8 mouse cellular contexts compared by ENCODE assay signal in the genomic region with DNA sequence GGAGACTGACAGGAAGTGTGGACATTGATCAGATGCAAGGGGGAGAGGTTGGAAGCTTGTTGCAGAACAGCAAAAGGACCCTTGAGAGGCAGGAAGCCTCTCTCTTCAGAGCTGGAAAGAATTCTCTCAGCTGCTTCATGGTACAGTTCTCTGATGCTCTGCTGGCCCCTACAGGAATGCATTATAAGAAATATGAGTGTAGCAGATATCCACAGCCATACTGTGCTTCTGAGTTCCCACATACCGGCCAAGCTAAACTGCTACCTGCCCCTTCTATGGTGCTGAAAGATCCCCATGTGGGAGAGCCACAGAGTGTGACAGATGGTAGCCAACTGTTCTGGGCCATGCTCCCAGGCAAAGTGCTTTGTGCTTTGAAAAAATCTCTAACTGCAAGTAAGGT.
DNase-seq lines count a peak whose midpoint lies in the region; ATAC-seq and TF ChIP-seq lines count a peak whose summit lies in the region.

No protein-coding gene starts in this region.

- no peak overlapping the region for H3K4me3 ChIP-seq in forebrain, postnatal 0 days (ENCODE audit: low read depth, low read length)
- no peak overlapping the region for H3K4me3 ChIP-seq in midbrain, embryonic 11.5 days (ENCODE audit: low read depth, low read length)

- ATAC-seq in activated CD4-positive, CD25-positive, alpha-beta regulatory T cell, adult 4 months: peak; percentile 36
- ATAC-seq in forebrain, postnatal 0 days: peak; percentile 86
- ATAC-seq in midbrain, embryonic 11.5 days (ENCODE audit: low FRiP score): no peak
- no peak for ATAC-seq in inflammation-experienced regulatory T-cells, adult 6 months

- H3K4me1 ChIP-seq in forebrain, postnatal 0 days (ENCODE audit: insufficient read depth): no peaks in the 10 kb centered on the region
- H3K4me1 ChIP-seq in midbrain, embryonic 11.5 days (ENCODE audit: control insufficient read depth, insufficient read depth, low read length): peaks cover 3% of the 10 kb centered on the region; the same call in 1 of the 2 replicates

- no peak overlapping the region for H3K27ac ChIP-seq in forebrain, postnatal 0 days (ENCODE audit: low read depth, low read length)
- no peak overlapping the region for H3K27ac ChIP-seq in midbrain, embryonic 11.5 days (ENCODE audit: low read depth, low read length)

- peak; percentile 32 for DNase-seq in kidney, adult 9 months
- DNase-seq in kidney, postnatal 14 days: no peak
- peak; percentile 60 for DNase-seq in forebrain, postnatal 0 days
- peak; percentile 32 to 75 for DNase-seq in layer of hippocampus, adult 18-20 months (ENCODE audit: low spot score in 2 of 2)
- DNase-seq in midbrain, embryonic 11.5 days (ENCODE audit: low spot score, missing footprints): peak; percentile 76
- DNase-seq in urinary bladder, postnatal 4 days (ENCODE audit: low spot score in 2 of 2): no peak

- no peaks in the 10 kb centered on the region for H3K9me3 ChIP-seq in forebrain, postnatal 0 days (ENCODE audit: low read length)
- no peaks in the 10 kb centered on the region for H3K9me3 ChIP-seq in midbrain, embryonic 11.5 days (ENCODE audit: control insufficient read depth, low read length)

- 50% methylated on average over 1 of the region's 1 CpGs for WGBS in forebrain, postnatal 0 days
- 68% methylated on average over 1 of the region's 1 CpGs for WGBS in midbrain, embryonic 11.5 days

- peak; percentile 59 for TF ChIP-seq CTCF in forebrain, postnatal 0 days (IDR thresholded peaks at IDR 0.05; ENCODE audit: low read depth)

- H3K36me3 ChIP-seq in forebrain, postnatal 0 days (ENCODE audit: insufficient read depth): no peaks in the 10 kb centered on the region
- H3K36me3 ChIP-seq in midbrain, embryonic 11.5 days (ENCODE audit: control insufficient read depth, insufficient read depth, low read length): no peaks in the 10 kb centered on the region

- H3K4me2 ChIP-seq in forebrain, postnatal 0 days (ENCODE audit: low read depth): no peak overlapping the region
- no peak overlapping the region for H3K4me2 ChIP-seq in midbrain, embryonic 11.5 days

- H3K27me3 ChIP-seq in forebrain, postnatal 0 days (ENCODE audit: insufficient read depth, low read length): no peaks in the 10 kb centered on the region
- H3K27me3 ChIP-seq in midbrain, embryonic 11.5 days (ENCODE audit: control insufficient read depth, insufficient read depth, low read length): peaks cover 2% of the 10 kb centered on the region; the same call in 1 of the 2 replicates

- no peak overlapping the region for H3K9ac ChIP-seq in forebrain, postnatal 0 days
- no peak overlapping the region for H3K9ac ChIP-seq in midbrain, embryonic 11.5 days (ENCODE audit: low read length)

Comparison
In these comparisons a context has a peak if more than half of its experiments do, and no peak if none do; other contexts are left out.
1. DNase-seq: peak in kidney, adult 9 months (single experiment), forebrain, postnatal 0 days (single experiment), layer of hippocampus, adult 18-20 months (2 of 2) and midbrain, embryonic 11.5 days (single experiment); none in kidney, postnatal 14 days (single experiment) and urinary bladder, postnatal 4 days (0 of 2).
2. ATAC-seq: peak in activated CD4-positive, CD25-positive, alpha-beta regulatory T cell, adult 4 months (single experiment) and forebrain, postnatal 0 days (single experiment); none in midbrain, embryonic 11.5 days (single experiment) and inflammation-experienced regulatory T-cells, adult 6 months (single experiment).